Mouse (Mus musculus): Measurements from ENCODE around the gene Gm4631. TPM values are rescaled to one million over a fixed set of nuclear protein-coding genes. Genes with fewer than 3 reads are reported as not detected.

The Gm4631 gene
- polyA plus RNA-seq (2012; rRNA removed), result 0.09 and 0.18 TPM in 2 replicates

DNA sequence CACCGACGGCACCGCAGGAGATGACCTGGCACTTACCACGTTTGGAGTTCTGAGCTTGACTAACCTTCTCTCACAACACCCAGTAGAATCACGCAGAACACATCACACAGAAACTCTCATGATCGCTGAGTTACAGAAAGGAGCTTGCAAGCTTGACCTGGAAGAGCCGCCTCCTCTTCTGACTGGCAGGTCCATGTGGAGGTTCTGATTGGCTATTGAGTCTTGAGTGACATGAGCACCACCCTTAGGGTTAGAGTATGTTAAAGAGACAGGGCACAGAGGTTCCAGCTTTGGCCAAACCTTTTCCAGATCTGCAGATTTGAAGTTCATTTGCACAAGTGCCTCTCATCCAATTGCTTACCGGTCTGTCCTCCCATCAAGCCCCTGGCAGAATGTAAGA is at the start of gene Gm4631:
Gm4631 (minus strand) TSS at position 101 of the 400 bp plus-strand sequence.

DNA sequence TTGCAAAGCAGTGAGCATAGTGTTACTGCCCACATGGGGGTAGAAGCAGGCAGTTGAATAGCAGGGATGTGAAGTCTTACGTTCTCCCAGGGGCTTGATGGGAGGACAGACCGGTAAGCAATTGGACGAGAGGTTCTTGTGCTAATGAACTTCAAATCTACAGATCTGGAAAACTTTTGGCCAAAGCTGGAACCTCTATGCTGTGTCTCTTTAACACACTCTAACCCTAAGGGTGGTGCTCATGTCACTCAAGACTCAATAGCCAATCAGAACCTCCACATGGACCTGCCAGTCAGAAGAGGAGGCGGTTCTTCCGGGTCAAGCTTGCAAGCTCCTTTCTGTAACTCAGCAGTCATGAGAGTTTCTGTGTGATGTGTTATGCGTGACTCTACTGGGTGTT is 34.1 kb upstream of the Gm4631 start, which contains the start of gene Zfp968:
Zfp968 (plus strand) TSS at position 301 of the 400 bp plus-strand sequence.

DNA sequence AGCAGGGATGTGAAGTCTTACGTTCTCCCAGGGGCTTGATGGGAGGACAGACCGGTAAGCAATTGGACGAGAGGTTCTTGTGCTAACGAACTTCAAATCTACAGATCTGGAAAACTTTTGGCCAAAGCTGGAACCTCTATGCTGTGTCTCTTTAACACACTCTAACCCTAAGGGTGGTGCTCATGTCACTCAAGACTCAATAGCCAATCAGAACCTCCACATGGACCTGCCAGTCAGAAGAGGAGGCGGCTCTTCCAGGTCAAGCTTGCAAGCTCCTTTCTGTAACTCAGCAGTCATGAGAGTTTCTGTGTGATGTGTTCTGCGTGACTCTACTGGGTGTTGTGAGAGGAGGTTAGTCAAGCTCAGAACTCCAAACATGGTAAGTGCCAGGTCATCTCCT is 63.2 kb downstream of the Gm4631 start, which contains the start of gene Gm14440:
Gm14440 (plus strand) TSS at position 301 of the 400 bp plus-strand sequence.

Other genes with a start within 250 kb of the Gm4631 start
- not detected in 2 replicates for gene Gm14399, start 196.2 kb downstream of the Gm4631 start, polyA plus RNA-seq (2012; rRNA removed)
- 0.06 TPM in 1 of 2 replicates, not detected in the other for gene Gm14443, start 162.3 kb downstream of the Gm4631 start, polyA plus RNA-seq (2012; rRNA removed)
- gene Gm14391, start 131.3 kb downstream of the Gm4631 start, polyA plus RNA-seq (2012; rRNA removed), result 0.14 and 0.42 TPM in 2 replicates
- not detected in 2 replicates for gene Gm14440, start 63.1 kb downstream of the Gm4631 start, polyA plus RNA-seq (2012; rRNA removed)
- not detected in 2 replicates for gene Zfp968, start 34.2 kb upstream of the Gm4631 start, polyA plus RNA-seq (2012; rRNA removed)
- gene Gm4724, start 97.6 kb upstream of the Gm4631 start, polyA plus RNA-seq (2012; rRNA removed), result 0.47 and 0.52 TPM in 2 replicates
- gene Zfp965, start 131.8 kb upstream of the Gm4631 start, polyA plus RNA-seq (2012; rRNA removed), result not detected in 2 replicates